Mouse (Mus musculus) cerebellum, adult (tissue): ENCODE results near the gene Mastl.

Experiments used
- ATAC-seq: cut with Nextera tagmentation; 2 replicates; pipeline ENCODE4 v1.9.2; 2017; ENCODE audit warnings: mild to moderate bottlenecking, moderate library complexity, mixed read lengths; ENCODE audit not compliant: insufficient number of reproducible peaks, low FRiP score, low TSS enrichment

Gene Mastl

DNA sequence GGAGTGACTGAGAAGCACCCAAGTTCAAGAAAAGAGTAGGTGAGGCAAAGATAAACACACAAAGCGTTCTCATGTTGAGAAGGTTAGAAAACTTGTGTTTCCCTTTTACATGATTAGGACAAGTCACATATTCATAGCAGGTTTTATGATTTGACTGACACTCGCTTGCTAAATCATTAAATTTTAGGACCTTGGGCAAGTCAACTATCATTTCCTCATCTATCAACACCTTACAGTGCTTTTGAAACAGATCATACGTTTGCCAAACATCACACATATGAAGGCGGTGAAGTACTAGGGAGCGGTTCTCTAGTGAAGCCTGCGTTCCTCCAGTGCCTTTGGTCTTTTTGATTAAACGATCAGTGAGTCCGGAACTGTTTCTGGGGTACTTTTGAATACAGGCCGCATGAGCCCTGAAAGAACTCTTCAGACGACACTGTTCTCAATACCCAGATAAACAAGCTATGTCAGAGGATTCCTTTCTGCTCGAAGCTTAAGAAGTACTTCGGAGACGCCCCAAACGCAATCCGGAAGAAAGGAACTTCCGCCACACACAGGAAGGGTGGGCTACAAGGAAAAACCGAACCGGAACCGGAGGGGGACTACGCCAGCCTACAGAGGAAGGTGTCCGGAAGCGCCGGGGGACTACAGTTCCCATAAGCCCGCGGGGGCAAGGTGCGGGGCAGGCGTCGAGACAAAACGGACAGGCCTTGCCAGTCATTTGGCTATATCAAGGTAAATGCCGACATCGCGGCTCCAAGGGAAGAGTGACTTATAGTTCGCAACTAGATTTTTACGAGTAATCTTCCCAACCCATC is 88.1 kb downstream of the Mastl start, which contains the start of gene Acbd5:
Gene Acbd5 (plus strand): TSS at position 616 of the 818 bp plus-strand sequence.
- peak; percentile 95 for ATAC-seq
